Mouse (Mus musculus) MEL (cell line): ENCODE measurements around the gene Kifc5b. TPM values are rescaled to one million over a fixed set of nuclear protein-coding genes. Genes with fewer than 3 reads are reported as not detected.

Source experiments
- DNase-seq: peaks from one replicate; pipeline ENCODE4 v3.0.0; 2011; ENCODE audit warnings: low read depth, low spot score
- H3K27ac ChIP-seq: 2 replicates; pipeline ENCODE4 v1.5.1; 2012; ENCODE audit warnings: low read depth, mild to moderate bottlenecking, control low read depth, low read length, moderate library complexity; ENCODE audit not compliant: control insufficient read depth
- H3K27me3 ChIP-seq, 2 experiments: fragments of 150-350 bp in 1 of 2; sonication (generic) in 1 of 2; 2 replicates each; pipeline ENCODE4 v1.6.1; 2012; ENCODE audit warnings: low read length in 2 of 2, mild to moderate bottlenecking in 2 of 2, improper control_type of control experiment in 1 of 2, moderate library complexity in 1 of 2; ENCODE audit not compliant: insufficient read depth in 2 of 2, control insufficient read depth in 1 of 2
- H3K36me3 ChIP-seq, 2 experiments: 2 replicates each; pipeline ENCODE4 v1.6.1; 2012 to 2014; ENCODE audit warnings: low read length in 2 of 2, improper control_type of control experiment in 1 of 2, inconsistent platforms in 1 of 2, mild to moderate bottlenecking in 1 of 2; ENCODE audit not compliant: insufficient read depth in 2 of 2, control insufficient read depth in 1 of 2
- H3K4me1 ChIP-seq, 2 experiments: fragments of 150-350 bp in 1 of 2; sonication (generic) in 1 of 2; 2 replicates each; pipeline ENCODE4 v1.6.1; 2012; ENCODE audit warnings: low read length in 2 of 2, improper control_type of control experiment in 1 of 2, mild to moderate bottlenecking in 1 of 2; ENCODE audit not compliant: insufficient read depth in 2 of 2, control insufficient read depth in 1 of 2
- H3K4me3 ChIP-seq, 2 experiments: fragments of 150-350 bp in 1 of 2; sonication (generic) in 1 of 2; 2 replicates each; pipeline ENCODE4 v1.5.1; 2012; ENCODE audit warnings: low read depth in 2 of 2, low read length in 2 of 2, mild to moderate bottlenecking in 2 of 2, moderate library complexity in 2 of 2, control low read depth in 1 of 2, improper control_type of control experiment in 1 of 2; ENCODE audit not compliant: control insufficient read depth in 1 of 2, insufficient read depth in 1 of 2
- H3K79me2 ChIP-seq: 2 replicates; pipeline ENCODE4 v1.6.1; 2012; ENCODE audit warnings: mild to moderate bottlenecking, low read length, moderate library complexity; ENCODE audit not compliant: control insufficient read depth, poor library complexity, insufficient read depth
- H3K9ac ChIP-seq: 2 replicates; pipeline ENCODE4 v1.6.1; 2012; ENCODE audit warnings: low read depth, mild to moderate bottlenecking, control low read depth, low read length, moderate library complexity; ENCODE audit not compliant: control insufficient read depth, poor library complexity, severe bottlenecking
- H3K9me3 ChIP-seq: fragments of 150-350 bp; sonication (generic); replicated peaks from 2 replicates; pipeline ENCODE4 v1.6.1; 2012; ENCODE audit warnings: mild to moderate bottlenecking, low read length, improper control_type of control experiment, moderate library complexity; ENCODE audit not compliant: insufficient read depth
- CTCF ChIP-seq, 3 experiments: IDR thresholded peaks in 2 of 3; conservative IDR thresholded peaks in 1 of 3; 2 replicates each; pipeline ENCODE4 v1.5.1; 2011 to 2012; ENCODE audit warnings: low read length in 3 of 3, low read depth in 2 of 3, mild to moderate bottlenecking in 2 of 3, improper control_type of control experiment in 1 of 3, inconsistent platforms in 1 of 3, mixed read lengths in 1 of 3, moderate library complexity in 1 of 3; ENCODE audit not compliant: control insufficient read depth in 1 of 3, insufficient read depth in 1 of 3, poor library complexity in 1 of 3, severe bottlenecking in 1 of 3
- EP300 ChIP-seq, 2 experiments: IDR thresholded peaks; 2 replicates each; pipeline ENCODE4 v1.6.1; 2011; ENCODE audit warnings: improper control_type of control experiment in 2 of 2, low read length in 2 of 2, low read depth in 1 of 2, mild to moderate bottlenecking in 1 of 2
- ETS1 ChIP-seq: IDR thresholded peaks from 2 replicates; pipeline ENCODE4 v1.6.1; 2012; ENCODE audit warnings: low read depth, mild to moderate bottlenecking, inconsistent platforms, low read length, improper control_type of control experiment, moderate library complexity
- GABPA ChIP-seq: IDR thresholded peaks from 2 replicates; pipeline ENCODE4 v1.6.1; 2012; ENCODE audit warnings: low read depth, mild to moderate bottlenecking, inconsistent platforms, low read length, improper control_type of control experiment, moderate library complexity
- GATA1 ChIP-seq: IDR thresholded peaks from 2 replicates; pipeline ENCODE4 v1.6.1; 2011; ENCODE audit warnings: low read depth, low read length, improper control_type of control experiment
- HCFC1 ChIP-seq: IDR thresholded peaks from 2 replicates; pipeline ENCODE4 v1.6.1; 2012; ENCODE audit warnings: low read depth, mild to moderate bottlenecking, inconsistent platforms, low read length, improper control_type of control experiment, moderate library complexity
- MAZ ChIP-seq: IDR thresholded peaks from 2 replicates; pipeline ENCODE4 v1.6.1; 2012; ENCODE audit warnings: low read depth, mild to moderate bottlenecking, inconsistent platforms, low read length, improper control_type of control experiment
- MEF2A ChIP-seq: IDR thresholded peaks from 2 replicates; pipeline ENCODE4 v1.6.1; 2014; ENCODE audit warnings: low read depth, mild to moderate bottlenecking, inconsistent platforms, low read length, improper control_type of control experiment; ENCODE audit not compliant: poor library complexity, insufficient replicate concordance, severe bottlenecking; ENCODE audit errors: extremely low read depth
- MYB ChIP-seq: IDR thresholded peaks from 2 replicates; pipeline ENCODE4 v1.6.1; 2011; ENCODE audit warnings: mild to moderate bottlenecking, low read depth, low read length, improper control_type of control experiment
- MYC ChIP-seq: IDR thresholded peaks from 2 replicates; pipeline ENCODE4 v1.6.1; 2011; ENCODE audit warnings: low read depth, mild to moderate bottlenecking, low read length, improper control_type of control experiment, moderate library complexity
- NELFE ChIP-seq: IDR thresholded peaks from 2 replicates; pipeline ENCODE4 v1.6.1; 2011; ENCODE audit warnings: low read depth, low read length, improper control_type of control experiment
- NRF1 ChIP-seq: IDR thresholded peaks from 2 replicates; pipeline ENCODE4 v1.6.1; 2014; ENCODE audit warnings: low read depth, mild to moderate bottlenecking, inconsistent platforms, low read length, improper control_type of control experiment, moderate library complexity; ENCODE audit not compliant: poor library complexity, insufficient read depth, severe bottlenecking
- POLR2A ChIP-seq, 2 experiments: IDR thresholded peaks; 2 replicates each; pipeline ENCODE4 v1.6.1; 2011 to 2012; ENCODE audit warnings: low read length in 2 of 2, mild to moderate bottlenecking in 2 of 2, control low read depth in 1 of 2, improper control_type of control experiment in 1 of 2, low read depth in 1 of 2, moderate library complexity in 1 of 2; ENCODE audit not compliant: control insufficient read depth in 1 of 2, insufficient read depth in 1 of 2, poor library complexity in 1 of 2
- POLR2AphosphoS5 ChIP-seq: IDR thresholded peaks from 2 replicates; pipeline ENCODE4 v1.6.1; 2012; ENCODE audit warnings: low read depth, borderline replicate concordance, mild to moderate bottlenecking, inconsistent platforms, low read length, moderate library complexity, mixed read lengths
- SIN3A ChIP-seq: IDR thresholded peaks from 2 replicates; pipeline ENCODE4 v1.6.1; 2012; ENCODE audit warnings: low read length, improper control_type of control experiment, inconsistent platforms
- TAL1 ChIP-seq: IDR thresholded peaks from 2 replicates; pipeline ENCODE4 v1.6.1; 2012; ENCODE audit warnings: mild to moderate bottlenecking, inconsistent platforms, low read length, moderate library complexity, mixed read lengths
- TCF12 ChIP-seq: IDR thresholded peaks from 2 replicates; pipeline ENCODE4 v1.6.1; 2014; ENCODE audit warnings: low read depth, mild to moderate bottlenecking, inconsistent platforms, low read length, improper control_type of control experiment, moderate library complexity
- UBTF ChIP-seq: IDR thresholded peaks from 2 replicates; pipeline ENCODE4 v1.6.1; 2012; ENCODE audit warnings: low read depth, mild to moderate bottlenecking, inconsistent platforms, low read length, improper control_type of control experiment, moderate library complexity, borderline replicate concordance; ENCODE audit not compliant: insufficient read depth
- USF1 ChIP-seq: IDR thresholded peaks from 2 replicates; pipeline ENCODE4 v1.6.1; 2014; ENCODE audit warnings: low read depth, mild to moderate bottlenecking, inconsistent platforms, low read length, improper control_type of control experiment, moderate library complexity
- ZNF384 ChIP-seq: IDR thresholded peaks from 2 replicates; pipeline ENCODE4 v1.6.1; 2012; ENCODE audit warnings: low read depth, mild to moderate bottlenecking, inconsistent platforms, low read length, improper control_type of control experiment
- polyA plus RNA-seq, 2 experiments: library from polyadenylated mRNA; stranded (reverse) in 1 of 2; unstranded in 1 of 2; fragments of >175 nt in 1 of 2; fragments of >200 nt in 1 of 2; gene quantifications; 2 replicates each; pipeline versions ENCODE4 v1.2.1 to v1.2.4; 2012; ENCODE audit warnings: low replicate concordance in 2 of 2, low read depth in 1 of 2; ENCODE audit not compliant: insufficient read length in 2 of 2, insufficient read depth in 1 of 2, missing spikeins in 1 of 2
- total RNA-seq: library from RNA; depleted of rRNA; stranded (reverse); fragments of 300-350 nt; gene quantifications from 2 replicates; pipeline ENCODE4 v1.2.3, GENCODE M21; 2012

Gene Kifc5b
- total and polyA plus RNA-seq, 3 experiments = 10.6 to 111 (median 45.4) TPM

- Histone ChIP-seq H3K79me2 (peaks cover 22% of the 10 kb centered on the region), H3K9ac (peak overlapping the region; percentile 58), H3K27me3 (no peaks in the 10 kb centered on the region), H3K4me1 (peaks cover 2 to 14% of the 10 kb centered on the region in 2 experiments; a peak in 3 of 4 replicates), H3K27ac (peak overlapping the region; percentile 36), H3K9me3 (no peaks in the 10 kb centered on the region)
- peak; percentile 79 for DNase-seq
- 0 out of 2 replicates have a peak, but pooled peaks have one; percentile 24 for TF ChIP-seq TCF12
- peak; percentile 48; the same call in 1 of the 2 replicates for TF ChIP-seq ZNF384
- TF ChIP-seq MAZ = peak; percentile 92
- TF ChIP-seq UBTF = no peak
- TF ChIP-seq NELFE = peak; percentile 16; the same call in 1 of the 2 replicates
- TF ChIP-seq SIN3A = peak; percentile 64
- 0 out of 2 replicates have a peak, but pooled peaks have one; percentile 17 for TF ChIP-seq ETS1
- TF ChIP-seq MYB = no peak
- peak; percentile 78 for TF ChIP-seq HCFC1
- peak; percentile 53 for TF ChIP-seq TAL1
- 0 out of 2 replicates have a peak, but pooled peaks have one; percentile 32 for TF ChIP-seq MYC
- TF ChIP-seq, all 39 proteins: peak for 9
- Histone ChIP-seq H3K36me3 (peaks cover 0 to 9% of the 10 kb centered on the region in 2 experiments; a peak in 2 of 4 replicates), H3K4me3 (peak overlapping the region; percentile 51 to 77)
These were observed 25.1 kb downstream of the Kifc5b start for GRCm38 (mm10) chr17:26941841-26942570.

GRCm38 (mm10) chr17:26945824-26946495 lies 29.1 kb downstream of the Kifc5b start:
- no peaks in the 10 kb centered on the region for H3K9me3 ChIP-seq
- no peak overlapping the region for H3K27ac ChIP-seq
- H3K27me3 ChIP-seq = no peaks in the 10 kb centered on the region
- no peak overlapping the region for H3K4me3 ChIP-seq
- TF ChIP-seq ZNF384 (no peak), TAL1 (no peak), MEF2A (no peak), NRF1 (no peak), CTCF (IDR thresholded peaks at IDR 0.05 in 2 of 3, conservative IDR thresholded peaks at IDR 0.05 in 1 of 3; ENCODE audit: control insufficient read depth in 1 of 3, insufficient read depth in 1 of 3, low read depth in 2 of 3, low read length in 3 of 3, poor library complexity in 1 of 3, severe bottlenecking in 1 of 3) (no peak), UBTF (no peak), GATA1 (no peak), POLR2AphosphoS5 (no peak), EP300 (IDR thresholded peaks at IDR 0.05; ENCODE audit: low read depth in 1 of 2, low read length in 2 of 2) (no peak), USF1 (no peak), POLR2A (IDR thresholded peaks at IDR 0.05; ENCODE audit: control insufficient read depth in 1 of 2, insufficient read depth in 1 of 2, low read depth in 1 of 2, low read length in 2 of 2, poor library complexity in 1 of 2) (no peak), MYC (no peak), TCF12 (no peak), GABPA (no peak)
- no peak for DNase-seq
- H3K36me3 ChIP-seq = peaks cover 0 to 3% of the 10 kb centered on the region in 2 experiments; a peak in 1 of 4 replicates
- peaks cover 2% of the 10 kb centered on the region; the same call in 1 of the 2 replicates for H3K79me2 ChIP-seq
- no peak overlapping the region for H3K9ac ChIP-seq
- H3K4me1 ChIP-seq = peaks cover 0 to 22% of the 10 kb centered on the region in 2 experiments; a peak in 2 of 4 replicates
